Mouse (Mus musculus): ENCODE measurements at regions not wholly inside any gene's neighbourhood (a gene's known extent, or its start where the extent isn't known, plus 50 kb on each side); places are given as distances from the start of the nearest gene placed in this dataset.

DNA sequence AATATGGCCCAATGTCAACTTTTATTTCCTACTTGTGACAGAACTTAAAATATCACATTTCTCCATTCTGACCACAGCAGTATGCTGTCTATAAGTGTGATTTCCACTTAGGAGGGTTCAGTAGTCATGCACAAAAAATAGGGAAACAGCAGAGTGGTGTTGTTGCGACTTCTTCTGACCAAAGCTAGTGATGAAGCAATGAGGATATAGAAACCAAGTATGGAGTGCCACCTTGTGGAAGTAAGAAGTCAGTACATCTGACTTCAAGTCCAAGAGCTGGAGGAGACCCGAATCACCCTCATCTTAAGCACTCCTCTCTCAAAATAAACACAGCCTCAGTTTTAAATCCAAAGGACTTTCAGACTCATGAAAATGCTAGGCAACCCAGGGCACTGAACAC, 586.9 kb upstream of the Dsel start:
- TF ChIP-seq POLR2A (IDR thresholded peaks at IDR 0.05; ENCODE audit: borderline replicate concordance, extremely low read depth, low read depth, low read length) (no peak), CTCF (IDR thresholded peaks at IDR 0.05; ENCODE audit: insufficient read depth, low read length) (no peak)

Data from lung, adult 2 months (tissue).